Mouse (Mus musculus) ES-E14 (cell line): ENCODE results near the gene Macrod2.

ENCODE experiments used
- CHD2 ChIP-seq: IDR thresholded peaks from 2 replicates; pipeline ENCODE4 v1.6.1; 2014; ENCODE audit warnings: mild to moderate bottlenecking, low read depth, low read length, inconsistent platforms
- HCFC1 ChIP-seq: IDR thresholded peaks from 2 replicates; pipeline ENCODE4 v1.6.1; 2012; ENCODE audit warnings: low read length, inconsistent platforms, borderline replicate concordance; ENCODE audit not compliant: insufficient read depth
- MAFK ChIP-seq: IDR thresholded peaks from 2 replicates; pipeline ENCODE4 v1.6.1; 2014; ENCODE audit warnings: mild to moderate bottlenecking, low read depth, low read length, inconsistent platforms; ENCODE audit not compliant: insufficient read depth
- ZC3H11A ChIP-seq: IDR thresholded peaks from 2 replicates; pipeline ENCODE4 v1.6.1; 2012; ENCODE audit warnings: low read depth, mild to moderate bottlenecking, inconsistent platforms, low read length, borderline replicate concordance
- ZNF384 ChIP-seq: IDR thresholded peaks from 2 replicates; pipeline ENCODE4 v1.6.1; 2012; ENCODE audit warnings: low read depth, low read length, inconsistent platforms

- TF ChIP-seq CHD2 (no peak), ZC3H11A (no peak), HCFC1 (no peak), MAFK (no peak), ZNF384 (no peak)
Observed at GRCm38 (mm10) chr2:140913679-140914412, 518.7 kb downstream of the Macrod2 start.
